Mouse (Mus musculus) spleen, adult 2 months (tissue): Measurements from ENCODE around the gene Akap8l.

Source experiments
- CTCF ChIP-seq: fragments of 200-500 bp; IDR thresholded peaks from 2 replicates; pipeline ENCODE4 v1.5.1; 2011; ENCODE audit warnings: mild to moderate bottlenecking, inconsistent platforms; ENCODE audit not compliant: insufficient read depth, insufficient read length, insufficient replicate concordance; ENCODE audit errors: extremely low read depth
- POLR2A ChIP-seq: fragments of 200-500 bp; IDR thresholded peaks from 2 replicates; pipeline ENCODE4 v1.6.1; 2011; ENCODE audit warnings: low read depth, low read length, inconsistent platforms

DNA sequence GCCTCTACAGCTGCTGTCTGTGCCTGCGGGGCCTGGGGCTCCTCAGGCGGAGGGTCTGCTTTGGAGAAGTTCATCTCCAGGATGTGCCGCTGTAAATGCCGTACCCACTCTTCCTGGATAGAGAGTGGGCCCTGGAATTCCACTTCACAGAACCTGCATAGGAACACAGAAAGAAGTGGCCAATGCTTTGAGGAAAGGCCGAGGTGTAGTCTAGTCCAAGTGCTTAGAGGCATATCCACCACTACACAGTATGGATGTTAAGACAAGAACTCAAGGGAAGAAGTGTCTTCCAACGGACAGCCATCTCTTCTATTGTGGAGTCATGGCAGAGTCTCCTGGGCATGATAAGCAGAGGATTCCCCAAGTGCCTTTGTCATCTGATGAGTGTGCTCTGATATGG lies 4.6 kb upstream of the Akap8l start:
- no peak for TF ChIP-seq POLR2A
- TF ChIP-seq CTCF, result no peak
